Mouse (Mus musculus) embryonic fibroblast, embryonic 13.5 days (primary cell): ENCODE data around the gene Afg3l1. TPM values are rescaled to one million over a fixed set of nuclear protein-coding genes. Genes with fewer than 3 reads are reported as not detected.
"Not testable (repeated sequence)": the region's sequence is repeated elsewhere in the genome, so short reads cannot be mapped to it uniquely, and the experiment has no call there.

Experiments used
- H3K27ac ChIP-seq: 2 replicates; pipeline ENCODE4 v1.5.1; 2012; ENCODE audit warnings: low read length, control low read depth, inconsistent platforms; ENCODE audit not compliant: insufficient read depth
- H3K4me1 ChIP-seq: 2 replicates; pipeline ENCODE4 v1.6.1; 2011; ENCODE audit warnings: low read length; ENCODE audit not compliant: control insufficient read depth, insufficient read depth
- H3K4me3 ChIP-seq: 2 replicates; pipeline ENCODE4 v1.5.1; 2011; ENCODE audit warnings: mild to moderate bottlenecking, control low read depth, low read length; ENCODE audit not compliant: insufficient read depth
- CTCF ChIP-seq: IDR thresholded peaks from 2 replicates; pipeline ENCODE4 v1.5.1; 2011; ENCODE audit warnings: mild to moderate bottlenecking, control low read depth, low read length, moderate library complexity, borderline replicate concordance; ENCODE audit not compliant: insufficient read depth
- POLR2A ChIP-seq: IDR thresholded peaks from 2 replicates; pipeline ENCODE4 v1.6.1; 2011; ENCODE audit warnings: low read depth, mild to moderate bottlenecking, control low read depth, low read length, moderate library complexity
- polyA plus RNA-seq: library from polyadenylated mRNA; stranded (reverse); fragments of >200 nt; gene quantifications from 2 replicates; pipeline ENCODE4 v1.2.4, GENCODE M21; 2011; ENCODE audit warnings: low read depth; ENCODE audit not compliant: missing spikeins, insufficient read length

Gene Afg3l1
- polyA plus RNA-seq, 1 experiment: 28.7 TPM

GRCm38 (mm10) chr8:123442871-123443575 lies 34.7 kb upstream of the Afg3l1 start:
- H3K4me3 ChIP-seq: peak overlapping the region; percentile 85
- peak; percentile 79; the same call in 1 of the 2 replicates for TF ChIP-seq CTCF
- TF ChIP-seq POLR2A: peak; percentile 61
- peak overlapping the region; percentile 49 for H3K27ac ChIP-seq

GRCm38 (mm10) chr8:123443576-123443921 lies 34.2 kb upstream of the Afg3l1 start:
- peak overlapping the region; percentile 85 for H3K4me3 ChIP-seq
- peak overlapping the region; percentile 19 for H3K27ac ChIP-seq
- H3K4me1 ChIP-seq: no peaks in the 10 kb centered on the region; the same call in 1 of the 2 replicates
- TF ChIP-seq CTCF (no peak), POLR2A (no peak)

More at GRCm38 (mm10) chr8:123442871-123443575, 34.7 kb upstream of the Afg3l1 start:
- no peaks in the 10 kb centered on the region; the same call in 1 of the 2 replicates for H3K4me1 ChIP-seq

- TF ChIP-seq POLR2A: no peak
- no peak for TF ChIP-seq CTCF
- Histone ChIP-seq H3K4me1 (no peaks in the 10 kb centered on the region; the same call in 1 of the 2 replicates), H3K4me3 (0 out of 2 replicates have a peak overlapping the region, but pooled peaks have one; percentile 85), H3K27ac (no peak overlapping the region)
Observed at GRCm38 (mm10) chr8:123444131-123444530, 33.6 kb upstream of the Afg3l1 start.

- TF ChIP-seq POLR2A (no peak), CTCF (no peak)
- Histone ChIP-seq H3K4me1 (no peaks in the 10 kb centered on the region; the same call in 1 of the 2 replicates), H3K27ac (no peak overlapping the region), H3K4me3 (no peak overlapping the region)
Observed at GRCm38 (mm10) chr8:123445981-123446380, 31.7 kb upstream of the Afg3l1 start.

- Histone ChIP-seq H3K4me3 (no peak overlapping the region), H3K27ac (no peak overlapping the region), H3K4me1 (no peaks in the 10 kb centered on the region; the same call in 1 of the 2 replicates)
- no peak for TF ChIP-seq CTCF
- no peak for TF ChIP-seq POLR2A
Observed at GRCm38 (mm10) chr8:123446799-123447198, 30.9 kb upstream of the Afg3l1 start.

GRCm38 (mm10) chr8:123450783-123451182 lies 26.9 kb upstream of the Afg3l1 start:
- TF ChIP-seq POLR2A (no peak), CTCF (no peak)
- H3K4me1 ChIP-seq: no peaks in the 10 kb centered on the region
- H3K27ac ChIP-seq: no peak overlapping the region
- H3K4me3 ChIP-seq: no peak overlapping the region

- not testable (repeated sequence) for H3K27ac ChIP-seq, H3K4me1 ChIP-seq, H3K4me3 ChIP-seq
Observed at GRCm38 (mm10) chr8:123451747-123452146, 26.0 kb upstream of the Afg3l1 start.

- no peaks in the 10 kb centered on the region for H3K4me1 ChIP-seq
- no peak for TF ChIP-seq CTCF
- TF ChIP-seq POLR2A: no peak
- no peak overlapping the region for H3K27ac ChIP-seq
- no peak overlapping the region for H3K4me3 ChIP-seq
Observed at GRCm38 (mm10) chr8:123452149-123452548, 25.6 kb upstream of the Afg3l1 start.

- no peaks in the 10 kb centered on the region for H3K4me1 ChIP-seq
- TF ChIP-seq CTCF (no peak), POLR2A (no peak)
- H3K4me3 ChIP-seq: no peak overlapping the region
- H3K27ac ChIP-seq: no peak overlapping the region
Observed at GRCm38 (mm10) chr8:123453291-123453690, 24.4 kb upstream of the Afg3l1 start.

- Histone ChIP-seq H3K27ac (no peak overlapping the region), H3K4me3 (no peak overlapping the region), H3K4me1 (no peaks in the 10 kb centered on the region)
- TF ChIP-seq POLR2A (no peak), CTCF (no peak)
Observed at GRCm38 (mm10) chr8:123453951-123454350, 23.8 kb upstream of the Afg3l1 start.

- H3K4me3 ChIP-seq: no peak overlapping the region
- no peak overlapping the region for H3K27ac ChIP-seq
- TF ChIP-seq POLR2A (no peak), CTCF (no peak)
- H3K4me1 ChIP-seq: no peaks in the 10 kb centered on the region
Observed at GRCm38 (mm10) chr8:123454559-123454958, 23.1 kb upstream of the Afg3l1 start.
